Mouse (Mus musculus): Measurements from ENCODE around the gene Gm28042. TPM values are rescaled to one million over a fixed set of nuclear protein-coding genes. Genes with fewer than 3 reads are reported as not detected.

Gene Gm28042
- polyA plus RNA-seq, 1 experiment from 2014 or later: 3.8 TPM

GRCm38 (mm10) chr2:120076076-120076705 is 48.9 kb downstream of the Gm28042 start:
- Histone ChIP-seq H3K4me3 (ENCODE audit: low read depth, low read length) (peak overlapping the region; percentile 24), H3K27me3 (ENCODE audit: control insufficient read depth, insufficient read depth, low read length) (peaks cover 16% of the 10 kb centered on the region), H3K4me1 (ENCODE audit: control insufficient read depth, insufficient read depth, low read length) (0 out of 2 replicates have a peak, but pooled peaks cover 2% of the 10 kb centered on the region), H3K9me3 (ENCODE audit: control insufficient read depth, low read length) (no peaks in the 10 kb centered on the region), H3K27ac (ENCODE audit: low read depth, low read length) (no peak overlapping the region), H3K9ac (ENCODE audit: low read length) (no peak overlapping the region; the same call in 1 of the 2 replicates), H3K36me3 (ENCODE audit: control insufficient read depth, insufficient read depth, low read length) (no peaks in the 10 kb centered on the region), H3K4me2 (ENCODE audit: low read depth) (peak overlapping the region; percentile 47)
- under 1% methylated on average over 36 of the region's 36 CpGs for WGBS
- ATAC-seq (ENCODE audit: insufficient read depth, low FRiP score, low TSS enrichment): no peak
- peak; percentile 67 for DNase-seq (ENCODE audit: low spot score)

GRCm38 (mm10) chr2:120082416-120082815 is 55.1 kb downstream of the Gm28042 start:
- Histone ChIP-seq H3K9me3 (ENCODE audit: control insufficient read depth, low read length) (no peaks in the 10 kb centered on the region), H3K4me1 (ENCODE audit: control insufficient read depth, insufficient read depth, low read length) (no peaks in the 10 kb centered on the region), H3K9ac (ENCODE audit: low read length) (no peak overlapping the region), H3K4me3 (ENCODE audit: low read depth, low read length) (no peak overlapping the region), H3K4me2 (ENCODE audit: low read depth) (no peak overlapping the region), H3K36me3 (ENCODE audit: control insufficient read depth, insufficient read depth, low read length) (no peaks in the 10 kb centered on the region), H3K27me3 (ENCODE audit: control insufficient read depth, insufficient read depth, low read length) (no peaks in the 10 kb centered on the region; the same call in 1 of the 2 replicates), H3K27ac (ENCODE audit: low read depth, low read length) (no peak overlapping the region)
- ATAC-seq (ENCODE audit: insufficient read depth, low FRiP score, low TSS enrichment) (no peak), DNase-seq (ENCODE audit: low spot score) (no peak)
- WGBS: 74% methylated on average over 2 of the region's 2 CpGs

GRCm38 (mm10) chr2:120084593-120085361 is 57.5 kb downstream of the Gm28042 start:
- Histone ChIP-seq H3K4me3 (ENCODE audit: low read depth, low read length) (no peak overlapping the region), H3K9ac (ENCODE audit: low read length) (no peak overlapping the region), H3K4me1 (ENCODE audit: control insufficient read depth, insufficient read depth, low read length) (no peaks in the 10 kb centered on the region), H3K9me3 (ENCODE audit: control insufficient read depth, low read length) (no peaks in the 10 kb centered on the region), H3K27ac (ENCODE audit: low read depth, low read length) (no peak overlapping the region), H3K36me3 (ENCODE audit: control insufficient read depth, insufficient read depth, low read length) (no peaks in the 10 kb centered on the region), H3K27me3 (ENCODE audit: control insufficient read depth, insufficient read depth, low read length) (no peaks in the 10 kb centered on the region), H3K4me2 (ENCODE audit: low read depth) (no peak overlapping the region)
- ATAC-seq (ENCODE audit: insufficient read depth, low FRiP score, low TSS enrichment) (no peak), DNase-seq (ENCODE audit: low spot score) (no peak)
- WGBS: 81% methylated on average over 14 of the region's 14 CpGs

GRCm38 (mm10) chr2:120086038-120086437 is 58.7 kb downstream of the Gm28042 start:
- no peak overlapping the region for H3K9ac ChIP-seq (ENCODE audit: low read length)
- no peaks in the 10 kb centered on the region for H3K36me3 ChIP-seq (ENCODE audit: control insufficient read depth, insufficient read depth, low read length)
- ATAC-seq (ENCODE audit: insufficient read depth, low FRiP score, low TSS enrichment) (no peak), DNase-seq (ENCODE audit: low spot score) (no peak)
- H3K27ac ChIP-seq (ENCODE audit: low read depth, low read length): no peak overlapping the region
- no peaks in the 10 kb centered on the region for H3K27me3 ChIP-seq (ENCODE audit: control insufficient read depth, insufficient read depth, low read length)
- H3K9me3 ChIP-seq (ENCODE audit: control insufficient read depth, low read length): no peaks in the 10 kb centered on the region
- 88% methylated on average over 3 of the region's 3 CpGs for WGBS
- H3K4me2 ChIP-seq (ENCODE audit: low read depth): no peak overlapping the region
- no peak overlapping the region for H3K4me3 ChIP-seq (ENCODE audit: low read depth, low read length)
- H3K4me1 ChIP-seq (ENCODE audit: control insufficient read depth, insufficient read depth, low read length): no peaks in the 10 kb centered on the region

- ATAC-seq (ENCODE audit: insufficient read depth, low FRiP score, low TSS enrichment) (no peak), DNase-seq (ENCODE audit: low spot score) (no peak)
- Histone ChIP-seq H3K9ac (ENCODE audit: low read length) (no peak overlapping the region), H3K27ac (ENCODE audit: low read depth, low read length) (no peak overlapping the region), H3K4me2 (ENCODE audit: low read depth) (no peak overlapping the region), H3K4me3 (ENCODE audit: low read depth, low read length) (no peak overlapping the region), H3K27me3 (ENCODE audit: control insufficient read depth, insufficient read depth, low read length) (no peaks in the 10 kb centered on the region), H3K9me3 (ENCODE audit: control insufficient read depth, low read length) (no peaks in the 10 kb centered on the region), H3K36me3 (ENCODE audit: control insufficient read depth, insufficient read depth, low read length) (no peaks in the 10 kb centered on the region), H3K4me1 (ENCODE audit: control insufficient read depth, insufficient read depth, low read length) (no peaks in the 10 kb centered on the region)
- WGBS: 87% methylated on average over 3 of the region's 3 CpGs
Measured at GRCm38 (mm10) chr2:120087391-120087790, 60.1 kb downstream of the Gm28042 start.

- ATAC-seq (ENCODE audit: insufficient read depth, low FRiP score, low TSS enrichment) (no peak), DNase-seq (ENCODE audit: low spot score) (no peak)
- WGBS: 89% methylated on average over 2 of the region's 2 CpGs
- H3K27me3 ChIP-seq (ENCODE audit: control insufficient read depth, insufficient read depth, low read length): no peaks in the 10 kb centered on the region
- no peak overlapping the region for H3K4me2 ChIP-seq (ENCODE audit: low read depth)
- H3K4me1 ChIP-seq (ENCODE audit: control insufficient read depth, insufficient read depth, low read length): no peaks in the 10 kb centered on the region
- no peak overlapping the region for H3K4me3 ChIP-seq (ENCODE audit: low read depth, low read length)
- H3K27ac ChIP-seq (ENCODE audit: low read depth, low read length): no peak overlapping the region
- H3K9ac ChIP-seq (ENCODE audit: low read length): no peak overlapping the region
- no peaks in the 10 kb centered on the region for H3K9me3 ChIP-seq (ENCODE audit: control insufficient read depth, low read length)
- no peaks in the 10 kb centered on the region for H3K36me3 ChIP-seq (ENCODE audit: control insufficient read depth, insufficient read depth, low read length)
Measured at GRCm38 (mm10) chr2:120087897-120088296, 60.6 kb downstream of the Gm28042 start.

GRCm38 (mm10) chr2:120090979-120091378 is 63.7 kb downstream of the Gm28042 start:
- H3K4me1 ChIP-seq (ENCODE audit: control insufficient read depth, insufficient read depth, low read length): no peaks in the 10 kb centered on the region
- no peaks in the 10 kb centered on the region for H3K36me3 ChIP-seq (ENCODE audit: control insufficient read depth, insufficient read depth, low read length)
- H3K4me2 ChIP-seq (ENCODE audit: low read depth): no peak overlapping the region
- no peak overlapping the region for H3K9ac ChIP-seq (ENCODE audit: low read length)
- ATAC-seq (ENCODE audit: insufficient read depth, low FRiP score, low TSS enrichment): no peak
- 93% methylated on average over 17 of the region's 17 CpGs for WGBS
- H3K27me3 ChIP-seq (ENCODE audit: control insufficient read depth, insufficient read depth, low read length): no peaks in the 10 kb centered on the region
- H3K9me3 ChIP-seq (ENCODE audit: control insufficient read depth, low read length): no peaks in the 10 kb centered on the region
- H3K27ac ChIP-seq (ENCODE audit: low read depth, low read length): no peak overlapping the region
- no peak for DNase-seq (ENCODE audit: low spot score)
- H3K4me3 ChIP-seq (ENCODE audit: low read depth, low read length): no peak overlapping the region
